Mouse (Mus musculus) megakaryocyte, embryonic 14.5 days (primary cell): ENCODE data around the gene Clk4.

Experiments
- FLI1 ChIP-seq: IDR thresholded peaks from 2 replicates; pipeline ENCODE4 v1.6.1; 2012; ENCODE audit warnings: low read length, inconsistent platforms, mixed read lengths
- GATA1 ChIP-seq: IDR thresholded peaks from 3 replicates; pipeline ENCODE4 v1.6.1; 2012; ENCODE audit warnings: mixed read lengths, low read length, inconsistent platforms, borderline replicate concordance

DNA sequence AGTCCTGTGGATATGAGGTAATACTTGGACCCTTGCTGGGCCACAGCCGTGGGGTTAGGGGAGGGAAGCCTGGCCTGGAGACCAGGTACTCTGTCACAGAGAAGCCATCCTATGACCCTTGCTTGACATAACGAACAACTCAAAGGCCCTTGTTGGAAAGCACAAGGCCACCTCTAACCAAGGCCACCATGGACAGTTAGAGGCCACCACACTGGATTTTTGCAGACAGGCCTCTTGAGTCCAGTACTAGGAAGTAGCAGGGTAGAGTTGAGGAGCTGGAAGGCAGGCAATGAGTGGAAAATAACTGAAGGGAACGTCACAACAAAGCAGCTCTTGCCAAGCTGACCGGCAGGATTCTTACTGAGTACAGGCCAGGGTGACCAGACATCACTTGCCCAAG is 37.2 kb downstream of the Clk4 start:
- TF ChIP-seq GATA1: no peak
- TF ChIP-seq FLI1: no peak
